11 mouse cellular contexts compared by ENCODE assay signal in the genomic region with DNA sequence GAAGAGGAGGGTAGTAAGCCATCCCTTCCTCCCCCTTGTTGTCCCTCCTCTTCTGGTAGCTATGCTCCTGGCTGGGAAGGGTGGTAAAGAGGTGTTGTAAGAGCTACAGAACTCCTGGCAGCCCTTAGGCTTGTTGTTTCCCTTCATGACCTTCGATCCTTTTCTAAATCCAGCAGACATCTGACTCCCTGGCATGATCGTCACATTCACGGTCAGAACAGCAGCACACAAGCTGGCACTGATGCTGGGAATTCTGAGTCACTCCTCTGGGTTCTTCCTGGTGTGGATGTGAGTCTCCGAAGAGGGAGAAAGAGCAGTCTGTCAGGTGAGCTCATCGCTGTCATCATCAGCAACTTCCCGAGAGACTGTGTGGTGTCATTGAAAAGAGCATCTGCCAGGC. TPM values are rescaled to one million over a fixed set of nuclear protein-coding genes. Genes with fewer than 3 reads are reported as not detected.
DNase-seq lines count a peak whose midpoint lies in the region; ATAC-seq and TF ChIP-seq lines count a peak whose summit lies in the region.
"Had no signal": no experiment of that assay in that cellular context is flagged by ENCODE, and none has a peak within 500 bp of the region (broad histone marks: within the 10 kb centered on the region; RNA-seq: fewer than 3 reads in every experiment).

No protein-coding gene starts in this region.

- H3K9me3 ChIP-seq in liver, postnatal 0 days (ENCODE audit: low read length), result no peaks in the 10 kb centered on the region
- H3K9me3 ChIP-seq: hindbrain, embryonic 15.5 days had no signal

- peak; percentile 45 to 68 for DNase-seq in lung, adult 18-20 months
- no peak for DNase-seq in lung, adult 2 months
- DNase-seq in adrenal gland, adult 2 months, result peak; percentile 93
- peak; percentile 79 for DNase-seq in heart, adult 8-10 months (ENCODE audit: low spot score)
- peak; percentile 72 for DNase-seq in liver, postnatal 0 days
- no peak for DNase-seq in spleen, postnatal 4 days (ENCODE audit: low spot score in 2 of 2)
- DNase-seq in retina, postnatal 1 day, result no peak
- no peak for DNase-seq in cerebellum, adult 9-10 months

- no peaks in the 10 kb centered on the region for H3K27me3 ChIP-seq in liver, postnatal 0 days (ENCODE audit: insufficient read depth, low read length)
- H3K27me3 ChIP-seq: hindbrain, embryonic 15.5 days had no signal

- peak overlapping the region; percentile 55 for H3K4me2 ChIP-seq in liver, postnatal 0 days (ENCODE audit: low read depth, low read length)
- H3K4me2 ChIP-seq: hindbrain, embryonic 15.5 days had no signal

- H3K4me3 ChIP-seq in lung, adult 2 months (replicated peaks; ENCODE audit: extremely low read depth, low read depth, low read length), result no peak overlapping the region
- no peak overlapping the region for H3K4me3 ChIP-seq in liver, postnatal 0 days (ENCODE audit: low read depth, low read length)
- H3K4me3 ChIP-seq: erythroblast, embryonic 14.5 days; hindbrain, embryonic 15.5 days had no signal

- ATAC-seq in liver, postnatal 0 days, result peak; percentile 91

- peak; percentile 88 for TF ChIP-seq EP300 in liver, postnatal 0 days (IDR thresholded peaks at IDR 0.05; ENCODE audit: low read depth)

- H3K9ac ChIP-seq in liver, postnatal 0 days (replicated peaks), result 0 out of 2 replicates have a peak overlapping the region, but pooled peaks have one; percentile 27
- H3K9ac ChIP-seq: hindbrain, embryonic 15.5 days had no signal

- no peak for TF ChIP-seq CTCF in lung, adult 2 months (IDR thresholded peaks at IDR 0.05; ENCODE audit: insufficient read depth, low read length)
- no peak for TF ChIP-seq CTCF in liver, postnatal 0 days (IDR thresholded peaks at IDR 0.05; ENCODE audit: low read depth)

- H3K36me3 ChIP-seq in liver, postnatal 0 days (replicated peaks; ENCODE audit: insufficient read depth, low read length), result no peaks in the 10 kb centered on the region
- H3K36me3 ChIP-seq: hindbrain, embryonic 15.5 days had no signal

- 43% methylated on average over 6 of the region's 6 CpGs for WGBS in lung, adult 2 months
- 56% methylated on average over 6 of the region's 6 CpGs for WGBS in liver, postnatal 0 days (ENCODE audit: insufficient replicate concordance)

- H3K4me1 ChIP-seq in lung, adult 2 months (ENCODE audit: control insufficient read depth, insufficient read depth, low read length), result no peaks in the 10 kb centered on the region
- peaks cover 2% of the 10 kb centered on the region; the same call in 1 of the 2 replicates for H3K4me1 ChIP-seq in liver, postnatal 0 days (ENCODE audit: insufficient read depth)
- H3K4me1 ChIP-seq: hindbrain, embryonic 15.5 days had no signal

- peak overlapping the region; percentile 95 for H3K27ac ChIP-seq in liver, postnatal 0 days (ENCODE audit: low read depth)
- H3K27ac ChIP-seq: hindbrain, embryonic 15.5 days had no signal

- TF ChIP-seq POLR2A in lung, adult 2 months (IDR thresholded peaks at IDR 0.05; ENCODE audit: borderline replicate concordance, extremely low read depth, low read depth, low read length), result no peak

RNA-seq across cellular contexts. Expression of gene AC153137.1, which starts 41.5 kb away (rescaled TPM):
- polyA plus RNA-seq in lung, adult 2 months (2012; rRNA removed), result not detected in 2 replicates
- not detected for total RNA-seq in adrenal gland, adult 2 months (2021)
- not detected in 2 replicates for polyA plus RNA-seq in adrenal gland, adult 2 months (2012; rRNA removed)
- total RNA-seq in heart, adult 8-10 months (2022), result not detected
- not detected in 2 replicates for polyA plus RNA-seq in liver, postnatal 0 days (2015; fragmentation: Nextera tagmentation; extraction: Ambion mirVana)
- polyA plus RNA-seq: erythroblast, embryonic 14.5 days; hindbrain, embryonic 15.5 days; limb, embryonic 11.5 days had no signal

Comparison
In these comparisons a context has a peak if more than half of its experiments do, and no peak if none do; other contexts are left out.
1. DNase-seq: peak in lung, adult 18-20 months (2 of 2), adrenal gland, adult 2 months (single experiment), heart, adult 8-10 months (single experiment) and liver, postnatal 0 days (single experiment); none in lung, adult 2 months (single experiment), spleen, postnatal 4 days (0 of 2), retina, postnatal 1 day (single experiment) and cerebellum, adult 9-10 months (single experiment).